Mouse (Mus musculus) monocyte, adult 2 months (primary cell): Measurements from ENCODE around the gene Olfr986.

Source experiments
- DNase-seq, 2 experiments: peaks; one replicate each; pipeline ENCODE4 v3.0.0; 2022; ENCODE audit warnings: low spot score in 2 of 2, low read depth in 1 of 2

The Olfr986 gene

GRCm38 (mm10) chr9:40234233-40235072 lies 53.7 kb downstream of the Olfr986 start:
- no peak for DNase-seq

GRCm38 (mm10) chr9:40235220-40235619 lies 54.5 kb downstream of the Olfr986 start:
- DNase-seq, result no peak
